Mouse (Mus musculus) thymus, adult 2 months (tissue): ENCODE results near the gene Parva.

Source experiments
- CTCF ChIP-seq: fragments of 200-500 bp; IDR thresholded peaks from 2 replicates; pipeline ENCODE4 v1.5.1; 2012; ENCODE audit warnings: mild to moderate bottlenecking, control low read depth, low read length, moderate library complexity, borderline replicate concordance; ENCODE audit not compliant: control insufficient read depth, poor library complexity, insufficient read depth; ENCODE audit errors: extremely low read depth
- POLR2A ChIP-seq: fragments of 200-500 bp; IDR thresholded peaks from 2 replicates; pipeline ENCODE4 v1.6.1; 2012; ENCODE audit warnings: mild to moderate bottlenecking, low read length, control low read depth, moderate library complexity; ENCODE audit not compliant: control insufficient read depth, poor library complexity, insufficient read depth; ENCODE audit errors: extremely low read depth

DNA sequence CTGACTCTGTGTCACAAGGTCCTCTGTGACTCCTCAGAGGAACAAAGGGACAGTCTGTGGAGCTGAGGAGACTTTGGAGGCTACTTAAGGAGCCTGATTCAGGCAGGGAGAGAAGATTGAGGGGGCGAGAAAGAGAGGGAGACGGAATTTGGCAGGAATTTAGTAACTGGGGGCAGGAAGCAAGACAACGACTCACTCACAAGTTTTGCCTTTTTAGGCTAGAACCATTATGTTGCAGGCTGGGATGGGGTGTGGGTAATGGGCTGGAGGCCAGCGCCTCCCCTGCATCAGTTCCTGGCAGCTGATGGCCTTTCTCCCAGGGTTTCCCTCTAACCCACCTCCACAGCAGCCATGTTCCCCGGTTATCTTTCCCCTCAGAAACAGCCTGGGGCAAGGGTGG, 48.8 kb upstream of the Parva start:
- TF ChIP-seq POLR2A (no peak), CTCF (no peak)
